Mouse (Mus musculus) erythroblast, embryonic 14.5 days (primary cell): ENCODE measurements around the gene Elf2.

Experiments used
- GATA1 ChIP-seq: IDR thresholded peaks from 2 replicates; pipeline ENCODE4 v1.6.1; 2012; ENCODE audit warnings: low read length, inconsistent platforms, mixed read lengths
- TAL1 ChIP-seq: IDR thresholded peaks from 3 replicates; pipeline ENCODE4 v1.6.1; 2012; ENCODE audit warnings: low read length, inconsistent platforms, mixed read lengths

DNA sequence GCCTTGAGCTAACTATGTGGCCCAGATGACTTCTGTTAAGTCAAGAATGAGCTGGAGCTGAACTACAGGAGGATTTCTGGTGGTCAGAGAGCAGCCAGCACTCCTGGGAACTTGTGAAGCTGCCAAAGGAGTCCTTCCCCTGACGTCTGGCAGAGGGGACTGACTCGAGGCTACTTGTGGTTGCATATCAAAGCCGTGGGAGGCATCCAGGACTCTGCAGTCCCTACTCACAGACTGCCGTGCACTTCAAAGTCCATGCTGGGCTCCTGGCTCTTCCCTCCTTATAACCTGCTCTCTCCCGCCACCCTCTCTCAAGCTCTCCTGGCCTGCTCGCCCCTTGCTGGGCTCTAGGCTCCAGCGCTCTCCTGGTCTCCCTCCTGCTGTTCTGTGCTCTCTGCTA is 30.4 kb downstream of the Elf2 start:
- TF ChIP-seq GATA1 (no peak), TAL1 (no peak)
